Mouse (Mus musculus): ENCODE results near the gene Cend1. TPM values are rescaled to one million over a fixed set of nuclear protein-coding genes. Genes with fewer than 3 reads are reported as not detected.

Cend1 gene
- 1.3 and 2.2 TPM in 2 replicates for polyA plus RNA-seq (2011; ENCODE audit: insufficient read depth, insufficient read length, low read depth, missing spikeins)

DNA sequence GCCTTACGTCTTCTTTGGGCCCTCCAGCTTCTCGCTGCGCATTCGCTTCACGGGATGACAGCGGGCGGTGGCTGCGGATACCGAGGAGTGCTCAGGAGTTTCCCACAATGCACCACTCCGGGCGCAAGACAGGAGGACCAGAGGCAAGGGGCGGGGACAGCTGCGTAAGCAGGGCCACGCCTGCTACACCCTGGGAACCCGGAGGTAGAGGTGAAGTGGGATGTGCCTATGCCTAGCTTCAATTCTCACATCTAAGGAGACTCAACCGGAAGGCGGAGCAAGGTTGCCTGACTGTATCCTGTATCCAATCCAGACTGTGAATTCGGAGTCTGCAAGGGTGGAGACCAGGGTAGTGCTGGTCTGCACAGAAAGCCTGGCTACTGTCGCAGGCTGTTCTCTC, at the start of gene Cend1:
Gene Cend1 (minus strand): TSS at position 182 of the 400 bp plus-strand sequence.
- H3K4me1 ChIP-seq (ENCODE audit: control insufficient read depth, insufficient read depth, low read length): no peaks in the 10 kb centered on the region

DNA sequence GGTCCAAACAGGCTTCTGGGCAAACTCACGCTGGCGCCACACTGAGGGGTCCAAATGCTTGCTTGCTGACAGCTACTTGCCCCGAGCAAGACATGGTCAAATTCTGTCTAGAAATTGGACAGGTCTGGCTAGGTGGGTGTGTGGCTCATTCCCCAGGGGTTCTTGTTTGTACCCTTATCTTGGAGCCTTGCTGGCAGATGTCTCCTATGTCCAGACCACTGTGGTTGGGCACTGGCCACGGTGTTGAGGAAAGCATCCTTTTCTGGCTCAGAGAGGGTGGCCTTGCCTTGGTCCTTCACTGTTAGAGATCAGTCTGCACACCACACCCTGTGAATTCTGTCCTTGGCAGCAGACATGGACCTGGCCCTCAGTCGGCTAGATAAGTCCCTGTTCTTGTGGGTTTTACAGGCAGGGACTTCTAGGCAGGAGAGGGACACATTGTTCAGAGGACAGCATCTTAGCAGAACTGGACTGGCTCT, 49.0 kb upstream of the Cend1 start:
- H3K4me3 ChIP-seq (ENCODE audit: low read depth, low read length): no peak overlapping the region
- no peak overlapping the region for H3K9ac ChIP-seq (ENCODE audit: low read depth, poor library complexity, severe bottlenecking)
- H3K36me3 ChIP-seq (ENCODE audit: control insufficient read depth, insufficient read depth, low read length, poor library complexity, severe bottlenecking): no peaks in the 10 kb centered on the region
- no peaks in the 10 kb centered on the region for H3K27me3 ChIP-seq (ENCODE audit: control insufficient read depth, insufficient read depth, low read length, poor library complexity, severe bottlenecking)
- no peaks in the 10 kb centered on the region for H3K9me3 ChIP-seq (replicated peaks; ENCODE audit: control insufficient read depth, insufficient read depth, low read length, poor library complexity, severe bottlenecking)
- TF ChIP-seq EP300 (IDR thresholded peaks at IDR 0.05; ENCODE audit: insufficient read depth, low read depth, low read length): no peak
- no peak for TF ChIP-seq POLR2A (IDR thresholded peaks at IDR 0.05; ENCODE audit: insufficient read depth, low read length)
- no peak for TF ChIP-seq CTCF (IDR thresholded peaks at IDR 0.05; ENCODE audit: low read depth, low read length)
- H3K27ac ChIP-seq (ENCODE audit: insufficient read depth, low read length): no peak overlapping the region
- peaks cover 2% of the 10 kb centered on the region for H3K4me1 ChIP-seq (ENCODE audit: control insufficient read depth, insufficient read depth, low read length)

More for the DNA sequence above, at the start of gene Cend1:
- H3K27ac ChIP-seq (ENCODE audit: insufficient read depth, low read length): peak within 1 kb of the TSS; percentile 10
- no peaks in the 10 kb centered on the region for H3K9me3 ChIP-seq (replicated peaks; ENCODE audit: control insufficient read depth, insufficient read depth, low read length, poor library complexity, severe bottlenecking)
- TF ChIP-seq EP300 (IDR thresholded peaks at IDR 0.05; ENCODE audit: insufficient read depth, low read depth, low read length) (0 out of 2 replicates have a peak, but pooled peaks have one; percentile 12), POLR2A (IDR thresholded peaks at IDR 0.05; ENCODE audit: insufficient read depth, low read length) (no peak), CTCF (IDR thresholded peaks at IDR 0.05; ENCODE audit: low read depth, low read length) (no peak)
- no peak within 1 kb of the TSS for H3K9ac ChIP-seq (ENCODE audit: low read depth, poor library complexity, severe bottlenecking)
- peak within 1 kb of the TSS; percentile 29; the same call in 1 of the 2 replicates for H3K4me3 ChIP-seq (ENCODE audit: low read depth, low read length)
- no peaks in the 10 kb centered on the region for H3K36me3 ChIP-seq (ENCODE audit: control insufficient read depth, insufficient read depth, low read length, poor library complexity, severe bottlenecking)
- no peaks in the 10 kb centered on the region for H3K27me3 ChIP-seq (ENCODE audit: control insufficient read depth, insufficient read depth, low read length, poor library complexity, severe bottlenecking)

DNA sequence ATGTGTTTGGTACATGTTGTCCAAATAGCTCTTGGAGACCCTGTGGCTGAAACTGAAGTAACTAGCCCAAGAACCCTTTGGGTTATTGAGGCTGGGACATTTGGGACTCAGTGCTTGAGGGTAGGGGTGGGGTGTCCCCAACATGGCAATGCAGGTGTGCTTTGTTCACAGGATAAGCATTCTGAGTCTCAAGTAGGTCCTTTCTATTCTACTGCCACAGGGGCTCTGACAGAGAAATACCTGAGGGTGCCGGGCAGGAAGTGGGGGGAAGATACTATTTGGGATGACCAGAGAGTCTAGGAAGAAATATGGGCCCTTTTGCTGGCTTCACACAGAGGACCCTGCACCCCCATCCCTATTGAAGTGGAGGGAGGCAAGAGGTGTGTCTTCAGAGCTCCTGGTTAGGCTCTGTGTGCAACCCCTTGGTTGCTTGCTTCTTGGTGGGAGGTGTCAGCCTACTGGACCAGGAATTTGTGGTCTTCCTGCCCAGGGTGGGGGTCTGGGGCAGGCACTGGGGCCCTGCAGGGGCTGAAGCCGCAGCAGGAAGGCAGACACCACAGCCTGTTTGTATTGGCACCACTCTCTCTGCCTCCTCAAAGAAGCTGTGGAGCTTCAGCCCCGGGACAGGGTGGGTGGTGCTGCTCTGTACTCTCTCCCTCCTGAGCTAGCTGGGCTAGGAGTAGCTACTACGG, 48.4 kb upstream of the Cend1 start:
- no peaks in the 10 kb centered on the region for H3K4me1 ChIP-seq (ENCODE audit: control insufficient read depth, insufficient read depth, low read length)
- H3K9me3 ChIP-seq (replicated peaks; ENCODE audit: control insufficient read depth, insufficient read depth, low read length, poor library complexity, severe bottlenecking): no peaks in the 10 kb centered on the region
- H3K27ac ChIP-seq (ENCODE audit: insufficient read depth, low read length): no peak overlapping the region

DNA sequence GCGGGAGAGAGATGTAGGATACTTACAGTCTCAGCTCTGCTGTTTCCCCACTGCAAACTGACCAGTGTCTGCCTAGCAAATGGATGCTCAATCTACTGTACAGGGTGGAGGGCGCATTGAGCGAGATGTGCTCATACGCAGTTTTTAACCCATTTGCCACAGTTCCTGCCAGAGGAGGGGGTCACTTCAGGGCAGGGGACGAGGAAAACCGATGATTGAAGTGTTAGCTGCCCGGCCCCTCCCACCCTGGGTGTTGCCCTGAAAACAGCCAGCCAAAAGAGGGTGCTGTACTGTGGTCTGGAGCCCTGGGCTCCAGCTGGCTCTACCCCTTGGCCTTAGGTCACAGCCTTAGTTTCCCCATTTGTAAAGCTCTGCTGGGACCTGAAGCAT, 47.7 kb upstream of the Cend1 start:
- no peaks in the 10 kb centered on the region for H3K9me3 ChIP-seq (replicated peaks; ENCODE audit: control insufficient read depth, insufficient read depth, low read length, poor library complexity, severe bottlenecking)
- 0 out of 2 replicates have a peak, but pooled peaks cover 8% of the 10 kb centered on the region for H3K36me3 ChIP-seq (ENCODE audit: control insufficient read depth, insufficient read depth, low read length, poor library complexity, severe bottlenecking)
- no peaks in the 10 kb centered on the region for H3K4me1 ChIP-seq (ENCODE audit: control insufficient read depth, insufficient read depth, low read length)
- H3K9ac ChIP-seq (ENCODE audit: low read depth, poor library complexity, severe bottlenecking): no peak overlapping the region
- H3K4me3 ChIP-seq (ENCODE audit: low read depth, low read length): peak overlapping the region; percentile 98; the same call in 1 of the 2 replicates
- H3K27me3 ChIP-seq (ENCODE audit: control insufficient read depth, insufficient read depth, low read length, poor library complexity, severe bottlenecking): no peaks in the 10 kb centered on the region
- TF ChIP-seq CTCF (IDR thresholded peaks at IDR 0.05; ENCODE audit: low read depth, low read length) (peak; percentile 13), POLR2A (IDR thresholded peaks at IDR 0.05; ENCODE audit: insufficient read depth, low read length) (no peak), EP300 (IDR thresholded peaks at IDR 0.05; ENCODE audit: insufficient read depth, low read depth, low read length) (no peak)
- H3K27ac ChIP-seq (ENCODE audit: insufficient read depth, low read length): no peak overlapping the region

More for the DNA sequence above, 48.4 kb upstream of the Cend1 start:
- no peak overlapping the region for H3K9ac ChIP-seq (ENCODE audit: low read depth, poor library complexity, severe bottlenecking)
- TF ChIP-seq EP300 (IDR thresholded peaks at IDR 0.05; ENCODE audit: insufficient read depth, low read depth, low read length) (no peak), CTCF (IDR thresholded peaks at IDR 0.05; ENCODE audit: low read depth, low read length) (no peak), POLR2A (IDR thresholded peaks at IDR 0.05; ENCODE audit: insufficient read depth, low read length) (no peak)
- 0 out of 2 replicates have a peak, but pooled peaks cover 1% of the 10 kb centered on the region for H3K36me3 ChIP-seq (ENCODE audit: control insufficient read depth, insufficient read depth, low read length, poor library complexity, severe bottlenecking)
- no peak overlapping the region for H3K4me3 ChIP-seq (ENCODE audit: low read depth, low read length)
- H3K27me3 ChIP-seq (ENCODE audit: control insufficient read depth, insufficient read depth, low read length, poor library complexity, severe bottlenecking): no peaks in the 10 kb centered on the region

DNA sequence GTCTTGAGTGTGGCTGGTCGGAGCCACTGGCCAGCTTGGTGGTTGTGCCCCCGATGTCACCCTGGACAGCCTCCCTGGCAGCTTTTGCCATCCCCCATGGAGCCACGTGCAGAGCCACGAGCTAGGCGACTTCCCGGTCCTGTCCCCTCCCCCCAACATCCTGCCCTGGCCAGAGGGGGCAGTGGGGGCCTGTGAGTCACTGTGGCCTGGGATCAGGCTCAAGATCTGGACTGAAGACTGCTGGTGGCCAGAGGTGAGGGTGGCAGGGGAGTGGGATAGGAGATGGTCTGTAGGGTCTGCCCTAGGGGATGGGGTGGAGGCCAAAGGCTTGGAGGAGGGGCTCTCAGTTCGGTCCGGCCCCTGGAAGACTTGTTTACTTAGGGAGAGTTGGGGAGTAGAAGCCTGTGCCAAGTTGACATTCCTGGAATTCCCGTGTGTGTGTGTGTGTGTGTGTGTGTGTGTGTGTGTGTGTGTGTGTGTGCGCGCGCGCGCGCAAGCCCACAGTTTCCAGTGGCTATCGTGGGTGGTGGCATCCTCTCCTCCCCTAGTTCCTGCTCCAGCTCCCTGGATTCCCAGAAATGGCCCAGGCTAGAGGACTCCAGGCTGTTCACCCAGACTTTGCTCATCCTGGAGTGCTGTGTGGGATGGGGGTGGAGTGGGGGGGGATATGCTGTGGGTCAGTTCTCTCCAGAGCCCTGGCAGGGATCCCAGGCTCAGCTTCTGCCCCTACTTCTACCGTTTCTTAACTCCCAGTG, 47.1 kb upstream of the Cend1 start:
- TF ChIP-seq CTCF (IDR thresholded peaks at IDR 0.05; ENCODE audit: low read depth, low read length) (no peak), EP300 (IDR thresholded peaks at IDR 0.05; ENCODE audit: insufficient read depth, low read depth, low read length) (peak; percentile 60; the same call in 1 of the 2 replicates)
- H3K4me3 ChIP-seq (ENCODE audit: low read depth, low read length): peak overlapping the region; percentile 98
- peaks cover 12% of the 10 kb centered on the region; the same call in 1 of the 2 replicates for H3K36me3 ChIP-seq (ENCODE audit: control insufficient read depth, insufficient read depth, low read length, poor library complexity, severe bottlenecking)
- H3K27me3 ChIP-seq (ENCODE audit: control insufficient read depth, insufficient read depth, low read length, poor library complexity, severe bottlenecking): no peaks in the 10 kb centered on the region
- no peaks in the 10 kb centered on the region for H3K9me3 ChIP-seq (replicated peaks; ENCODE audit: control insufficient read depth, insufficient read depth, low read length, poor library complexity, severe bottlenecking)
- H3K27ac ChIP-seq (ENCODE audit: insufficient read depth, low read length): no peak overlapping the region
- H3K9ac ChIP-seq (ENCODE audit: low read depth, poor library complexity, severe bottlenecking): peak overlapping the region; percentile 92
- no peaks in the 10 kb centered on the region for H3K4me1 ChIP-seq (ENCODE audit: control insufficient read depth, insufficient read depth, low read length)

Data from ES-Bruce4 (cell line).